Mouse (Mus musculus): ENCODE measurements around the gene Xrcc5. TPM values are rescaled to one million over a fixed set of nuclear protein-coding genes. Genes with fewer than 3 reads are reported as not detected.
A peak's percentile ranks its signal among the peaks of the same experiment; 100 is the strongest.

Gene Xrcc5
- total RNA-seq (2021): 10 to 100 TPM; 13.4 to 14.0 TPM

GRCm38 (mm10) chr1:72307317-72307798 is at the start of gene Xrcc5:
Gene Xrcc5, plus strand, starts transcription at chr1:72307421.
- intact Hi-C loops (cut with DNase I): loop anchor here (2.0 to 10.0 kb wide), 3 partner anchors 50 to 1517 kb away; no protein-coding TSS in a partner anchor
- peak; percentile 92 to 93 for DNase-seq

- intact Hi-C loops (cut with DNase I): no loop called here
- no peak for DNase-seq
Measured at GRCm38 (mm10) chr1:72263099-72263498, 44.1 kb upstream of the Xrcc5 start.

DNA sequence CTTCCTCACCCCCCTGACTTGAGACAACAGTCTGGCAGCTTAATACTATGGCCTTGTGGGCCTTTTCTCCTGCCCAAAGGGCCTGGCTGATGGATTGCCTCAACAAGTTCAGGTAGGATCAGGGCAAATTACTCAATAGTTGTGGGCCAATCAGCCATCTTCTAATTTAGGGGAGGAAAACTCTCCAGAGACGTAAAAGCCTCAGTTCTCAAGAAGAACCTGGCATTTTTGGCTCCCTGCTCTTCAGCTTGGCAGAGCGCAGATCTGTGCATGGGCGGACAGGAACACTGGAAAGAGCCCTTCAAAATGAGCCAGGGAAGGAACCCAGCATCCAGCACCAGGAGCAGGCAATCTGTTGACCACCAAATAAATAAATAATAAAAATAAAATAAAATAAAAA is 29.1 kb upstream of the Xrcc5 start:
- intact Hi-C loops (cut with DNase I): no loop called here
- no peak for DNase-seq

- intact Hi-C loops (cut with DNase I): no loop called here
- no peak for DNase-seq
Measured at GRCm38 (mm10) chr1:72282604-72283003, 24.6 kb upstream of the Xrcc5 start.

DNA sequence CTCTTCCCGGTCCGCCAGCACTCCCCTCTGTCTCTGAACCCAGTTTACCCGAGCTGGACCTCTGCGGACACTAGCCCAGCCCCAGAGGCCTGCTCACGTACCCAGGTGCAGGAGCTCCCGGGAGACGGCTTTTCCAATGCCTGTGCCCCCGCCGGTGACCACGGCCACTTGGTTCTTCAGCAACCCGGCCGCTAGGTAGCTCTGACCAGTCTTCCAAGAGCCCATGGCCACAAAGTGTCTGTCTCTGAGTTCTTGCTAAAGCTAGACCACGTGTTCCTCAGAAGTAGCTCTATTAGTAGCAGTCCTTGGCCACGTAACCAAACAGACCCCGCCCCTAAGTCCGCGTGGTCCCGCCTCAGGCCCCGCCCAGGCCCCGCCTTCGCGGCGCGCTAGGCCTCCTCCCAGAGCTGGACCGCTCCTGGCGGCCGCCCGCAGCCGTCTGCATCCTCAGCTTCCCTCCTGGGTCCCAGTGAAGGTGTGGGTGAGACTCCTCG is 23.2 kb upstream of the Xrcc5 start, which contains the start of the genes Pecr and Tmem169:
Pecr (minus strand) TSS at position 323 of the 494 bp plus-strand sequence.
Tmem169 (plus strand) TSS at position 378 of the 494 bp plus-strand sequence.
- intact Hi-C loops (cut with DNase I): no loop called here
- peak; percentile 94 for DNase-seq

- intact Hi-C loops (cut with DNase I): no loop called here
Measured at GRCm38 (mm10) chr1:72284539-72284938, 22.7 kb upstream of the Xrcc5 start.

GRCm38 (mm10) chr1:72286904-72287303 is 20.3 kb upstream of the Xrcc5 start:
- DNase-seq: no peak
- intact Hi-C loops (cut with DNase I): no loop called here

More at GRCm38 (mm10) chr1:72284539-72284938, 22.7 kb upstream of the Xrcc5 start:
- DNase-seq: no peak

DNA sequence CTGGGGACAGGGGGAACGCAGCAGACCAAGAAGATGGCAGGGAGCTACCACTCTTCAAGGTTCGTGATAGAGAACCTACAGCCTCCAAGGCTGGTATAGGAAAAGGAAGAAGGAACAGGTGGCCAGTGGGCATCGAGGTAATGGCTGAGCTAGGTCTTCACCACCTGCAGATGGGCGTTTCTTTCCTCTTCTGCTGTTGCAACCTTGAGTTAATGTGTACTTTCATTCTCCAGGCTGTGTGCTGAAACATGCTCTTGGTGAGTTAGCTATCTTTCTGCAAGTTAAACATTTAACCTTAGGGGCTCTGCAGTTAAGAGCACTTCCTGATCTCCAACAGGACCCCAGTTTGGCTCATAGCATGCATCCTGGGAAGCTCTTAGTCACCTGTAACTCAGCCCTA is 19.3 kb upstream of the Xrcc5 start:
- no peak for DNase-seq
- intact Hi-C loops (cut with DNase I): no loop called here

- no peak for DNase-seq
- intact Hi-C loops (cut with DNase I): no loop called here
Measured at GRCm38 (mm10) chr1:72288527-72289150, 18.6 kb upstream of the Xrcc5 start.

- intact Hi-C loops (cut with DNase I): no loop called here
Measured at GRCm38 (mm10) chr1:72290896-72291295, 16.3 kb upstream of the Xrcc5 start.

DNA sequence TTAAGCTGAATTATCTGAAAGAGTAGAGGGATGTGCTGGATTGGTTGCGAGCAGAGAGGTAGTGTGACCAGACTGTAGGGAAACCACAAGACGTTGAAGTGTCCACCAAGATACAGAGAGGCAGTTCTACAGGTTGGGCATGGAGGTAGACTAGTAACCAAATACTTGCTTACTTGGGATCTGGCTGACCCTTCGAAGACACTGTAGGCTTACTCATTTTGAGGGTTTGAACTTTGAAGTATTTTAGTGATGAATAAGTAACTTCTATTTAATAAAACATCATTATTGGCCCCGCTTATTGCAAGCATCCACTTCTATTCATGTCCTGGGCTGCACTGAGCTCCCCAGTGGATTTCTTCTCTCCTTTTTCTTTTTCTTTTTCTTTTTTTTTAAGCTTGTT is 15.8 kb upstream of the Xrcc5 start:
- no peak for DNase-seq
- intact Hi-C loops (cut with DNase I): no loop called here

More at GRCm38 (mm10) chr1:72290896-72291295, 16.3 kb upstream of the Xrcc5 start:
- no peak for DNase-seq

DNA sequence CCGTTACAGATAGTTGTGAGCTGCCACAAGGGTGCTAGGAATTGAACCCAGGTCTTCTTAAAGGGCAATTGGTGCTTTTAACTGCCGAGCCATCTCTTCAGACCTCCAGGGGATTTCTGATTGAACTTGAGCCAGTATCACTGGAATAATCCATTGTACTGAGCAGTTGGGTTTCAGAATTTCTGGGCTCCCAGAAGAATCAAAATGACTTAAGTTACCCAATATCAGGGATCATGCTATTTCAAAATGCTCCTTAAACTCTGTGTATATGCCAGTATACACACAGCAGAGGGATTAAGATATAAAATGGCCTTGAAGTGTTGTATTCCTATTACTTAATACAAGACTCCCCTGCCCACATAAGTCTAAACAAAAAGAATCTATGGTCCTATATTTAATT is 15.3 kb upstream of the Xrcc5 start:
- no peak for DNase-seq
- intact Hi-C loops (cut with DNase I): no loop called here

DNA sequence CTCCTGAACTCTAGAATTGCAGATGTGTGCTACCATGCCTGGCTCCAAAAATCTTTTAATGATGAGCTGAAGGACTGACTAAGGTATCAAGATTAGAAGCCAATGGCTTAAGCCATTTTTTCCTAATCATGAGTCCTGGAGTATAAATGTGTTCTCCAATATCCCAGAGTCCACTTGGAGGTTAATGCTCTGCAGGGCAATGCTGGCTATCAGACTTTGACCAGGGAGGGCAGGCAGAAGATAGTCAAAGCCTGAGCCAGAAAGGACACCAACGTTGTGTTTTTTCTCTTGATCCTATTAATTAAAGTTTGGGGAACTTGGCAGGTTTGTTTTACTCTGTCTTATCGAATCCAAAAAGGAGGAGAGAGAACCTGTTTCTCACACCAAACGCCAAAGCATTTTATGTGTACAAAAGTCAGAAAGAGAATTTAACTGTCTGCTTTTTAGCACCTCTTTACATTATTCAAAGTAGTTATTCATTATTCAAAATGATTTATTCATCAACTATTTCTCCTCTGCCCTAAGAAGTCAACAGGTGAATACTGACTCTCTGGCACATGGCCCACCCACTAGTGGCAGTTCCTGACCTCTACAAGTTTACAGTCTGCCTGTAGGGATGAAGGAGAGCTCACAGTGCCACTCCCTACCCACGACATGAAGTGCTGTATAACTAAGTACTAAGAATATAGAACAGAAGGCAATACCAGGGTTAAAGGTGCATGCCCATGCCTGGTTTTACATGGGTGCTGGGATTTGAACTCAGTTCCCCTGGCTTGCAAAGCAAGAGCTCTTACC is 13.2 kb upstream of the Xrcc5 start:
- intact Hi-C loops (cut with DNase I): no loop called here
- no peak for DNase-seq

DNA sequence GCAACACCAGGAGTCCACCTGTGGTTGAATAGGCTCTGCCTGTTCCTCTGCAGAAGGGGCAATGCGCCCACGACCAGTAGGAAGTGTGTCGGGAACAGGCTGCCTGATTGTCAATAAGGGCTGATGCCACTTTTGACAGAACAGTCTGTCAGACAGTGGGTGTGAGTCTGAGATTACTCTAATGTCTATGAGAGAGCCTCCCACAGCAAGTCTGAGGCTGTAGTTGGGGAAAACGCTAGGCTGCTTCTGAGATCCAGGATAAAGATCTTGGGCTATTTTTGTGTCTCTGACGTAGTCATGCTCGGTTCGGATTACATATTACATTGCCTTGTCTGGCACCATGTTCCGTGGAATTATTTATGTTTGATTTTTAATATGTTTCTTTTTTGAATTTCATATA is 11.5 kb upstream of the Xrcc5 start:
- no peak for DNase-seq
- intact Hi-C loops (cut with DNase I): no loop called here

DNA sequence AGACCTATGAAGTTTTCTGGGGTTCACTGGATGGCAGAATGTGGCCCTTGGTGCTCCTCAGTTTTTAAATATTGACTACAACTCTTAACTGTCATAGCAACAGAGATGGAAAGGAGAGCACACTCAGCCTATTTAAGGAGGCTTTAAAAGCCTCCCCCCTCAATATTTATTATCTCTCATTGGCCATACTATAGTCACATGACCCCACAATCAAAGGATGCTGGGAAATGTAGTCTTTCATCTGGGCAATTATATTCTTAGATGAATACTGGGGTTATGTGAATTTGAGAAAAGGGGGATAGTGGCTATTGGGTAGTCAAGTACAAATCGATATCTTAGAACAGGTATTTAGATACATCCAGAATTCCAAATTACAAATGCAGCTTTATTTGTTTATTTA is 5.4 kb upstream of the Xrcc5 start:
- no peak for DNase-seq
- intact Hi-C loops (cut with DNase I): loop anchor here (10.0 kb wide), 1 partner anchor 1523 kb away; no protein-coding TSS in a partner anchor

DNA sequence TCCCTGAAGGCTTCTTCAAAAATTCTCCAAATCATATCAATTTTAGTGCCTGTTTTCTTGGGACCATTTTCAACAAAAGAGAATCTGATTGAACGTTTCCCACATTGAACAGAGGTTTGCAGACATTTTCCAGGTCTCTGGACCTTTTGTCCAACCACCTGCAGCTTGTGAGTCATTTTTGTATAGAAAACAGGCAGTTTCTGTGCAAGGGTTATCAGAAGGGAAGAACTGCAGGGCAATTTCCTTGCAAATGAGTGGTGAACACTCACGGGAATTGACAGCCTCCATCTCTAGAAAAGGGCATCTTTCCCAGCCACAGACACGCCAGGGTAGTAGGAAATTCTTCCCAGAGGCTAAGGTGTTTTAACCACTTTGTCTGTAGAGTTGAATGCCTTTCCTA is 980 bp upstream of the Xrcc5 start:
- intact Hi-C loops (cut with DNase I): loop anchor here (2.0 to 10.0 kb wide), 3 partner anchors 49 to 1519 kb away; no protein-coding TSS in a partner anchor
- no peak for DNase-seq

DNA sequence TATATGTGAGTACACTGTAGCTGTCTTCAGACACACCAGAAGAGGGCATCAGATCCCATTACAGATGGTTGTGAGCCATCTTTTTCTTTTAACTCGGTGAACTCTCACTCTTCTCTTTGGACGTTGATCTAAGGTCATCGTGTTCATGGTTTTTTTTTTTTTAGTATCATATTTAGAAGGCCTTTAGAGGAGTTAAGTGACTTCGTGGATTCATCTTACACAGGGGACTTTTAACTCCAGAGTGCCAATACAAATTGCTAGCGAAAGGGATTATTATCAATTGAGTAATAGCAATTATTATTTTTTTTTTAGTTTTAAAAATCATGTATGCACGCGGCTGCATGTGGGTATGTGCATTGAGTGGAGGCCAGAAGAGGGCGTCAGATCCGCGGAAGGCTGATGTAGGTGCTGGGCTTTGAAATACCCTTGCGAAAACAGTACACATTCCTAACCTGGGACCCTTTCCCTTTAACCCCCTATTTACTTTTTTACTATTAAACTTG is 491 bp upstream of the Xrcc5 start:
- intact Hi-C loops (cut with DNase I): loop anchor here (2.0 to 10.0 kb wide), 3 partner anchors 49 to 1518 kb away; no protein-coding TSS in a partner anchor
- DNase-seq: peak in 1 of 2 experiments; percentile 60

GRCm38 (mm10) chr1:72308919-72309318 is 1.7 kb downstream of the Xrcc5 start:
- intact Hi-C loops (cut with DNase I): loop anchor here (5.0 to 10.0 kb wide), 2 partner anchors 52 to 1516 kb away; no protein-coding TSS in a partner anchor

GRCm38 (mm10) chr1:72309744-72310424 is 2.7 kb downstream of the Xrcc5 start:
- no peak for DNase-seq
- intact Hi-C loops (cut with DNase I): loop anchor here (5.0 to 10.0 kb wide), 3 partner anchors 53 to 1515 kb away; no protein-coding TSS in a partner anchor

More at GRCm38 (mm10) chr1:72308919-72309318, 1.7 kb downstream of the Xrcc5 start:
- DNase-seq: no peak

- no peak for DNase-seq
- intact Hi-C loops (cut with DNase I): loop anchor here (2.0 to 5.0 kb wide), 2 partner anchors 262 to 404 kb away; no protein-coding TSS in a partner anchor
Measured at GRCm38 (mm10) chr1:72312701-72313398, 5.6 kb downstream of the Xrcc5 start.
